Mouse (Mus musculus) cerebellum, postnatal 10 days (tissue): ENCODE measurements at regions not wholly inside any gene's neighbourhood (a gene's known extent, or its start where the extent isn't known, plus 50 kb on each side); places are given as distances from the start of the nearest gene placed in this dataset.

Experiments used
- DNase-seq, 2 experiments: peaks; one replicate each; pipeline ENCODE4 v3.0.0; 2021; ENCODE audit warnings: mixed read lengths in 2 of 2

- no peak for DNase-seq
Observed at GRCm38 (mm10) chr6:145310601-145311000, 60.6 kb upstream of the Kras start.

GRCm38 (mm10) chr6:145309025-145309424 is 59.0 kb upstream of the Kras start:
- DNase-seq, result no peak

GRCm38 (mm10) chr6:145307237-145307636 is 57.2 kb upstream of the Kras start:
- DNase-seq, result no peak

GRCm38 (mm10) chr6:145306331-145307124 is 56.5 kb upstream of the Kras start:
- DNase-seq, result no peak

- DNase-seq, result no peak
Observed at GRCm38 (mm10) chr6:145305669-145306068, 55.6 kb upstream of the Kras start.

- peak; percentile 74 for DNase-seq
Observed at GRCm38 (mm10) chr6:145303641-145304070, 53.6 kb upstream of the Kras start.

GRCm38 (mm10) chr6:145302907-145303640 is 53.0 kb upstream of the Kras start:
- peak; percentile 16 to 24 for DNase-seq

GRCm38 (mm10) chr6:145302105-145302504 is 52.1 kb upstream of the Kras start:
- DNase-seq, result no peak

- peak; percentile 22 to 33 for DNase-seq
Observed at GRCm38 (mm10) chr6:145300266-145300858, 50.3 kb upstream of the Kras start.
